ENCODE assay signal across 17 mouse cellular contexts in the genomic region with DNA sequence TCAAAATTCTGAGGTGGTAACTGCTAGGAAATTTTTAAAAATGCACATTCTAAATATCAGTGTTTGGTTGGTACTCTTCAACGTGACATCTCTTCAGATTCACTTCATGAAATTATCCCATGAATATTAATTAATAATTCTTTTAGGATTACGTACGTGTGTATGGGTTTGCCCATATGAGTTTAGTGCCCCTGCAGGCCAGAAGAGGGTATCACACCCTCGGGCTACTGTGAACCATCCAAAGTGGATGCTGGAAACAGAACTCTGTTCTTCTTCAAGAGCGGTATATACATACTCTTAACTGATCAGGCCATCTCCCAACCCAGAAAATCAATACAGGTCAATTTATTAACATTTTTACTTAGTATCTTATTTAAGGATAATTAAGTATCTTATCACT.
DNase-seq lines count a peak whose midpoint lies in the region; ATAC-seq and TF ChIP-seq lines count a peak whose summit lies in the region.
"Had no signal": no experiment of that assay in that cellular context is flagged by ENCODE, and none has a peak within 500 bp of the region (broad histone marks: within the 10 kb centered on the region; RNA-seq: fewer than 3 reads in every experiment).

No protein-coding gene starts in this region.

- ATAC-seq in hindbrain, embryonic 12.5 days (ENCODE audit: low FRiP score): 0 out of 2 replicates have a peak, but pooled peaks have one; percentile 43
- no peak for ATAC-seq in hindbrain, embryonic 11.5 days (ENCODE audit: low FRiP score)
- ATAC-seq in liver, postnatal 0 days: no peak
- no peak for ATAC-seq in liver, embryonic 12.5 days
- peak; percentile 50; the same call in 1 of the 2 replicates for ATAC-seq in common myeloid progenitor, adult 5-6 weeks (replicated peaks; ENCODE audit: low read depth, poor library complexity, severe bottlenecking)

- no peaks in the 10 kb centered on the region for H3K27me3 ChIP-seq in hindbrain, embryonic 12.5 days
- H3K27me3 ChIP-seq in hindbrain, embryonic 11.5 days (ENCODE audit: control insufficient read depth, insufficient read depth, low read length): no peaks in the 10 kb centered on the region
- no peaks in the 10 kb centered on the region for H3K27me3 ChIP-seq in liver, postnatal 0 days (ENCODE audit: insufficient read depth, low read length)
- no peaks in the 10 kb centered on the region for H3K27me3 ChIP-seq in liver, embryonic 12.5 days (replicated peaks)
- H3K27me3 ChIP-seq in ES-Bruce4 (ENCODE audit: control insufficient read depth, insufficient read depth, low read length, poor library complexity, severe bottlenecking): no peaks in the 10 kb centered on the region
- H3K27me3 ChIP-seq: heart, embryonic 12.5 days; limb, embryonic 15.5 days; neural tube, embryonic 13.5 days had no signal

- intact Hi-C loops in left cerebral cortex, postnatal 14 days (cut with DNase I): no loop called here

- H3K4me2 ChIP-seq in hindbrain, embryonic 12.5 days (replicated peaks): no peak overlapping the region
- H3K4me2 ChIP-seq in hindbrain, embryonic 11.5 days (replicated peaks; ENCODE audit: low read depth, low read length): no peak overlapping the region
- H3K4me2 ChIP-seq in liver, postnatal 0 days (ENCODE audit: low read depth, low read length): no peak overlapping the region
- no peak overlapping the region for H3K4me2 ChIP-seq in liver, embryonic 12.5 days
- H3K4me2 ChIP-seq: heart, embryonic 12.5 days; limb, embryonic 15.5 days; neural tube, embryonic 13.5 days had no signal

- peak; percentile 36; the same call in 1 of the 2 replicates for TF ChIP-seq CTCF in liver, postnatal 0 days (IDR thresholded peaks at IDR 0.05; ENCODE audit: low read depth)
- TF ChIP-seq CTCF in ES-Bruce4 (IDR thresholded peaks at IDR 0.05; ENCODE audit: low read depth, low read length): peak; percentile 12

- 79% methylated on average over 5 of the region's 5 CpGs for WGBS in hindbrain, embryonic 12.5 days
- 80% methylated on average over 5 of the region's 5 CpGs for WGBS in hindbrain, embryonic 11.5 days
- WGBS in liver, postnatal 0 days (ENCODE audit: insufficient replicate concordance): 73% methylated on average over 5 of the region's 5 CpGs
- 60% methylated on average over 5 of the region's 5 CpGs for WGBS in liver, embryonic 12.5 days (ENCODE audit: insufficient replicate concordance)

- peaks cover 4% of the 10 kb centered on the region; the same call in 1 of the 2 replicates for H3K4me1 ChIP-seq in hindbrain, embryonic 12.5 days
- H3K4me1 ChIP-seq in hindbrain, embryonic 11.5 days (replicated peaks; ENCODE audit: control insufficient read depth, insufficient read depth, low read length): no peaks in the 10 kb centered on the region
- no peaks in the 10 kb centered on the region for H3K4me1 ChIP-seq in liver, postnatal 0 days (ENCODE audit: insufficient read depth)
- H3K4me1 ChIP-seq in liver, embryonic 12.5 days: no peaks in the 10 kb centered on the region
- no peaks in the 10 kb centered on the region for H3K4me1 ChIP-seq in ES-Bruce4 (ENCODE audit: control insufficient read depth, insufficient read depth, low read length)
- H3K4me1 ChIP-seq: limb, embryonic 15.5 days; neural tube, embryonic 13.5 days had no signal

- no peak overlapping the region for H3K4me3 ChIP-seq in hindbrain, embryonic 12.5 days
- H3K4me3 ChIP-seq in hindbrain, embryonic 11.5 days (ENCODE audit: low read depth, low read length): no peak overlapping the region
- no peak overlapping the region for H3K4me3 ChIP-seq in liver, postnatal 0 days (ENCODE audit: low read depth, low read length)
- no peak overlapping the region for H3K4me3 ChIP-seq in liver, embryonic 12.5 days
- H3K4me3 ChIP-seq in ES-Bruce4 (ENCODE audit: low read depth, low read length): no peak overlapping the region
- H3K4me3 ChIP-seq: heart, embryonic 12.5 days; limb, embryonic 15.5 days; neural tube, embryonic 13.5 days had no signal

- H3K27ac ChIP-seq in hindbrain, embryonic 12.5 days: no peak overlapping the region
- H3K27ac ChIP-seq in hindbrain, embryonic 11.5 days (ENCODE audit: low read depth, low read length): no peak overlapping the region
- no peak overlapping the region for H3K27ac ChIP-seq in liver, postnatal 0 days (ENCODE audit: low read depth)
- no peak overlapping the region for H3K27ac ChIP-seq in liver, embryonic 12.5 days
- no peak overlapping the region for H3K27ac ChIP-seq in ES-Bruce4 (ENCODE audit: insufficient read depth, low read length)
- H3K27ac ChIP-seq: limb, embryonic 15.5 days; macrophage; neural tube, embryonic 13.5 days had no signal

- H3K36me3 ChIP-seq in hindbrain, embryonic 12.5 days: no peaks in the 10 kb centered on the region
- H3K36me3 ChIP-seq in hindbrain, embryonic 11.5 days (ENCODE audit: control insufficient read depth, insufficient read depth, low read length): no peaks in the 10 kb centered on the region
- no peaks in the 10 kb centered on the region for H3K36me3 ChIP-seq in liver, postnatal 0 days (replicated peaks; ENCODE audit: insufficient read depth, low read length)
- no peaks in the 10 kb centered on the region for H3K36me3 ChIP-seq in liver, embryonic 12.5 days
- H3K36me3 ChIP-seq in ES-Bruce4 (ENCODE audit: control insufficient read depth, insufficient read depth, low read length, poor library complexity, severe bottlenecking): no peaks in the 10 kb centered on the region
- H3K36me3 ChIP-seq: heart, embryonic 12.5 days; limb, embryonic 15.5 days; neural tube, embryonic 13.5 days had no signal

- peaks cover 7% of the 10 kb centered on the region for H3K9me3 ChIP-seq in hindbrain, embryonic 12.5 days (replicated peaks)
- no peaks in the 10 kb centered on the region for H3K9me3 ChIP-seq in hindbrain, embryonic 11.5 days (ENCODE audit: control insufficient read depth, low read length)
- no peaks in the 10 kb centered on the region for H3K9me3 ChIP-seq in liver, postnatal 0 days (ENCODE audit: low read length)
- peaks cover 5% of the 10 kb centered on the region for H3K9me3 ChIP-seq in liver, embryonic 12.5 days (replicated peaks)
- H3K9me3 ChIP-seq in ES-Bruce4 (replicated peaks; ENCODE audit: control insufficient read depth, insufficient read depth, low read length, poor library complexity, severe bottlenecking): no peaks in the 10 kb centered on the region
- H3K9me3 ChIP-seq: limb, embryonic 15.5 days had no signal

- DNase-seq in hindbrain, embryonic 11.5 days (ENCODE audit: low spot score): no peak
- no peak for DNase-seq in liver, postnatal 0 days
- no peak for DNase-seq in thymus, adult 18-20 months
- DNase-seq in left cerebral cortex, postnatal 14 days (ENCODE audit: low spot score in 2 of 2): no peak
- DNase-seq: adrenal gland, postnatal 36 days; cerebellum, postnatal 25 days; gastrocnemius, postnatal 25 days; kidney, adult 18-20 months; right cerebral cortex, postnatal 25 days had no signal

- no peak for TF ChIP-seq POLR2A in ES-Bruce4 (IDR thresholded peaks at IDR 0.05; ENCODE audit: insufficient read depth, low read length)

- TF ChIP-seq EP300 in liver, postnatal 0 days (IDR thresholded peaks at IDR 0.05; ENCODE audit: low read depth): no peak
- no peak for TF ChIP-seq EP300 in ES-Bruce4 (IDR thresholded peaks at IDR 0.05; ENCODE audit: insufficient read depth, low read depth, low read length)

- no peak overlapping the region for H3K9ac ChIP-seq in hindbrain, embryonic 12.5 days
- no peak overlapping the region for H3K9ac ChIP-seq in hindbrain, embryonic 11.5 days (ENCODE audit: low read depth, low read length)
- H3K9ac ChIP-seq in liver, postnatal 0 days (replicated peaks): no peak overlapping the region
- no peak overlapping the region for H3K9ac ChIP-seq in liver, embryonic 12.5 days
- H3K9ac ChIP-seq in ES-Bruce4 (ENCODE audit: low read depth, poor library complexity, severe bottlenecking): no peak overlapping the region
- H3K9ac ChIP-seq: heart, embryonic 12.5 days; limb, embryonic 15.5 days; neural tube, embryonic 13.5 days had no signal

Comparison
In these comparisons a context has a peak if more than half of its experiments do, and no peak if none do; other contexts are left out.
1. ATAC-seq: peak in hindbrain, embryonic 12.5 days (single experiment) and common myeloid progenitor, adult 5-6 weeks (single experiment); none in hindbrain, embryonic 11.5 days (single experiment), liver, postnatal 0 days (single experiment) and liver, embryonic 12.5 days (single experiment).